Mouse (Mus musculus) frontal cortex, adult (tissue): ENCODE measurements at regions not wholly inside any gene's neighbourhood (a gene's known extent, or its start where the extent isn't known, plus 50 kb on each side); places are given as distances from the start of the nearest gene placed in this dataset.
A peak's percentile ranks its signal among the peaks of the same experiment; 100 is the strongest.

ENCODE experiments used
- ATAC-seq: cut with Nextera tagmentation; 2 replicates; pipeline ENCODE4 v1.9.2; 2017; ENCODE audit warnings: mild to moderate bottlenecking, moderate library complexity, mixed read lengths; ENCODE audit not compliant: low TSS enrichment

DNA sequence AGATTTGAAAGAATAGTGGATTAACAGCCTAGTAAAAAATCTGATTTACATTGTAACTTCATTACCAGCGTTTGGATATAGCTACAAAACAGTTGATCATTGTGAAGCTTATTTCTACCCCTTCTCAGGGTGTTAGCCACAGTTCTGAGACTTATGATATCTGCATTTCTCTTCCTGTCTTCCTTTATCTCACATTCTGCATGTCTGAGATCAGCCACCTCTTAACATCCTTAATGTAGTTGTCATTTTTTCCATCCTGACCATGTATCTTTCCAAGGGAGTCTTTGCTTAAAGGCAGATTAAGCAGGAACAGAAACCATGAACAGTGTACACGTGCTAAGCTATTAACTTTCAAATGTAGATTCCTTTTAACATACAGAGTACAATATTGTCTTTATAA is 1278.2 kb downstream of the Kcnt2 start:
- no peak for ATAC-seq

- ATAC-seq = peak; percentile 76
Measured at GRCm38 (mm10) chr1:141533160-141533559, 1287.2 kb downstream of the Kcnt2 start.
